Mouse (Mus musculus): Measurements from ENCODE around the gene Mlec. TPM values are rescaled to one million over a fixed set of nuclear protein-coding genes. Genes with fewer than 3 reads are reported as not detected.
"Not testable (repeated sequence)": the region's sequence is repeated elsewhere in the genome, so short reads cannot be mapped to it uniquely, and the experiment has no call there.

Gene Mlec
- polyA plus RNA-seq, 1 experiment: 39.1 TPM

DNA sequence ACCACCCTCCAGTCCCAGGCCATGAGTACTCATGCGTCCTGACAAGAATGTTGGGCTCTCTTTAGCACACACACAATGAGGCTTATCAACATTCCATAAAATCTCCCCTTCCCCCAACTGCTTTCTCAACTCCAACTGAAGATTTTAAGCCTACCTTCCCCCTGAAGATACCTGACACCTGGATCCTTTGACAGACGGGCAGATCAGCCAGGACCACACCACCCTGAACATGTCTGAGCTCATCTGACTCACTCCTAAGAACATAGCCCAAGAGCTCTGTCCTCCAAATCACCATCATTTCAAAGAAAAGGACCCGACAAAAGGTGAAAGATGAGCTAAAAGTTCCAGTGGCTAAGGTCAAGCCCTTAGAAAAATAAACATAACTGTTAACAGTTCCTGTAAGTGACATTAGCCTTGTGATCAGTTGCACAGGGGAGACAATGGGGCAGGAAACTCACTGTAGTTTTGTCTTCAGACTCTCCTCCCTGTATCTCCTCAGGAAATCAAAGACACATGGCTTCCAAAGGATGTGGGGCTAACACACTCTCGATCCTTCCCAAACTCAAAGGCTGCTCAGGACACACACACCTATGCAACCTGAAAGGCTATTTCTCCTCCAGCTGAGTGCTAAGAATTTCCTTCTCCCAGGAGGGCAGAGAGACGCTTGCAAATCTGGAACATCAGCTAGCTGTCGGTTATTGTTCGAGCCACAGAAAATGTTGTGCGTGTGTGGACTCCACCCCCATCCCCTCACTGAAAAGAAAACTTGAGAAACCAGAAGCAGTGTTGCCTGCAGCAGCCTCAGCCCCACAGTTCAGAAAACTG lies 5.6 kb downstream of the Mlec start:
- Histone ChIP-seq H3K36me3 (ENCODE audit: control insufficient read depth, insufficient read depth, low read length) (peaks cover 26% of the 10 kb centered on the region), H3K4me3 (ENCODE audit: extremely low read depth, insufficient read depth, insufficient read length) (no peak overlapping the region), H3K27me3 (ENCODE audit: control insufficient read depth, insufficient read depth, low read length) (no peaks in the 10 kb centered on the region), H3K27ac (ENCODE audit: insufficient read depth, low read length) (no peak overlapping the region), H3K4me1 (ENCODE audit: control insufficient read depth, insufficient read depth, insufficient read length) (peaks cover 22% of the 10 kb centered on the region; the same call in 1 of the 2 replicates)
- no peak for DNase-seq (ENCODE audit: low read depth in 1 of 2, low spot score in 2 of 2)
- WGBS: 39% methylated on average over 8 of the region's 8 CpGs
- TF ChIP-seq POLR2A (IDR thresholded peaks at IDR 0.05; ENCODE audit: low read depth, low read length) (no peak), CTCF (IDR thresholded peaks at IDR 0.05; ENCODE audit: extremely low read depth, insufficient read depth, insufficient read length, insufficient replicate concordance) (no peak)

DNA sequence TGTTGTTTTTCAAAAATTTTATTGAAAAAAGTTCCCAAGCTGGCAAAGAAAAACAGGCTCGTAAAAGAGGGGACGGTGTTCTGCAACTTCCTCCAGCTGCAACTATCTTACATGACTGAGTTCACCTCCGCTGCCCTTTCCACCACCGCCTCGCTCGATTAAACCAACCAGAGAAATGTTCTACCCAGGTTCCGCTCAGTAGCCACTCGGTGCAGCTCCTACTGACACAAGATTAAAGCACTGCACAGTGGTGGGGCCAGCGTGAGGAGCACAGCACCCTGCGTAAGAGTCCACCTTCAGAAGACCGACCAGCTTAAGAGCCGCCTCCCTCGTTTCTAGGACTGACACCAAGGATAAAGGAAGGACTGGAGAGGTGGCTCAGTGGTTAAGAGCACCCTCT lies 6.5 kb downstream of the Mlec start:
- peaks cover 31% of the 10 kb centered on the region for H3K36me3 ChIP-seq (ENCODE audit: control insufficient read depth, insufficient read depth, low read length)
- no peaks in the 10 kb centered on the region for H3K27me3 ChIP-seq (ENCODE audit: control insufficient read depth, insufficient read depth, low read length)
- TF ChIP-seq POLR2A (IDR thresholded peaks at IDR 0.05; ENCODE audit: low read depth, low read length) (no peak), CTCF (IDR thresholded peaks at IDR 0.05; ENCODE audit: extremely low read depth, insufficient read depth, insufficient read length, insufficient replicate concordance) (no peak)
- peak in 1 of 2 experiments; percentile 51 for DNase-seq (ENCODE audit: low read depth in 1 of 2, low spot score in 2 of 2)
- peaks cover 22% of the 10 kb centered on the region; the same call in 1 of the 2 replicates for H3K4me1 ChIP-seq (ENCODE audit: control insufficient read depth, insufficient read depth, insufficient read length)
- peak overlapping the region; percentile 26; the same call in 1 of the 2 replicates for H3K27ac ChIP-seq (ENCODE audit: insufficient read depth, low read length)
- whole genome bisulfite sequencing: 46% methylated on average over 13 of the region's 13 CpGs
- H3K4me3 ChIP-seq (ENCODE audit: extremely low read depth, insufficient read depth, insufficient read length): no peak overlapping the region

DNA sequence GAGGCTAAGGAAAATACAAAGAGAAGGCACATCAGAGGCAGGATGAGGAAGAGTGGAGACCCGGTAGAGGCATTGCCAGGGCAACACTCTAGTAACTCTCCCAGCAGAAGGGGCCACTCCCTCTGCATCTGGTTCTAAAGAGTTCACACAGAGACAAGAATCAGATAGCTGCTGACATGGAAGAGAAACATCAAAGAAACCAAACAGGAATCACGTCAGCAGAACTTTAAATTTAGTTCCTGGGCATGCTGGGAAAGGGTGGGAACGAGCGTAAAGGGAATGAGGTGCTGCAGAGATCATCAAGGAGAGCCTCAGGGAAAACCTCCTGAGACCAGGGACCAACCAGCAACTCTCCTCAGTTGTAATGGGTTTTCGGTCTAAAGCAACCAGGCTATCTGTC lies 7.0 kb downstream of the Mlec start:
- Histone ChIP-seq H3K27me3 (ENCODE audit: control insufficient read depth, insufficient read depth, low read length) (no peaks in the 10 kb centered on the region), H3K4me3 (ENCODE audit: extremely low read depth, insufficient read depth, insufficient read length) (no peak overlapping the region), H3K27ac (ENCODE audit: insufficient read depth, low read length) (0 out of 2 replicates have a peak overlapping the region, but pooled peaks have one; percentile 26), H3K4me1 (ENCODE audit: control insufficient read depth, insufficient read depth, insufficient read length) (peaks cover 22% of the 10 kb centered on the region; the same call in 1 of the 2 replicates), H3K36me3 (ENCODE audit: control insufficient read depth, insufficient read depth, low read length) (peaks cover 32% of the 10 kb centered on the region)
- WGBS: 66% methylated on average over 5 of the region's 5 CpGs
- no peak for DNase-seq (ENCODE audit: low read depth in 1 of 2, low spot score in 2 of 2)
- TF ChIP-seq POLR2A (IDR thresholded peaks at IDR 0.05; ENCODE audit: low read depth, low read length) (no peak), CTCF (IDR thresholded peaks at IDR 0.05; ENCODE audit: extremely low read depth, insufficient read depth, insufficient read length, insufficient replicate concordance) (no peak)

DNA sequence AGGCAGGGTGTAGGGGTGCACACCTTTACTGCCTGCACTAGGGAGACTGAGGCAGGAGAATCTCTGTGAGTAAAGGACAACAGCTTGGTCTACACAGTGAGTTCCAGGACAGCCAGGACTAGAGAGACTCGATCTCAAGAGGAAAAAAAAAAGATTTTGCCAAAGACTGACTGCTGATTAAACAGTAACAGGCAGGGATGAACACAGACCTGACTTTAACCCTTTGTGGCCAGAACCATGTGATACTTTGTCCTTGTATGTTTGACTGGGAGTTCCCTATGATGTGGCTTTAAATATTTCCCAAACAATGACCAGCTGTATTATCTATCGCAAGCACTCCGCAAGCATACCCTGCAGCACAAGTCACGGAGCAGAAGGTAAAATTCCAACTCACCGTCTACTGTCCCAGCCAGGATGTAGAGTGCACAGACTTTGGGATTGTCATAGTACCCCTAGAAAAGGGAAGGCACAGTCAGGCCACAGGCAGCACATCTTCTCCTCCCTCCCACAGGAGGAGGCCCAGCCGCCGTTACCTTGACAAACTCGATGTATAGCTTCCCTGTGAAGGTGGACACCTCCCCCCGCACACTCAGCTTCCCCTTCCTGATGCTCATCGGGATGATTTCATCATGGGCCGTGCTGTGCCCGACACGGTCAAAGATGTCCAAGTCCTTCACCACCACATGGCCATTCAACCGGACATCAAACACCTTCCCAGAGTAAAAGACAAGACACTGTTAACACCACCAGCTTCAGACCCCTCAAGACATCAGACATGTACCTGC lies 8.1 kb downstream of the Mlec start:
- H3K36me3 ChIP-seq (ENCODE audit: control insufficient read depth, insufficient read depth, low read length): peaks cover 32% of the 10 kb centered on the region
- H3K27ac ChIP-seq (ENCODE audit: insufficient read depth, low read length): no peak overlapping the region
- H3K27me3 ChIP-seq (ENCODE audit: control insufficient read depth, insufficient read depth, low read length): no peaks in the 10 kb centered on the region
- TF ChIP-seq POLR2A (IDR thresholded peaks at IDR 0.05; ENCODE audit: low read depth, low read length) (no peak), CTCF (IDR thresholded peaks at IDR 0.05; ENCODE audit: extremely low read depth, insufficient read depth, insufficient read length, insufficient replicate concordance) (no peak)
- WGBS: 96% methylated on average over 14 of the region's 14 CpGs
- H3K4me3 ChIP-seq (ENCODE audit: extremely low read depth, insufficient read depth, insufficient read length): no peak overlapping the region
- DNase-seq (ENCODE audit: low read depth in 1 of 2, low spot score in 2 of 2): no peak
- peaks cover 15% of the 10 kb centered on the region; the same call in 1 of the 2 replicates for H3K4me1 ChIP-seq (ENCODE audit: control insufficient read depth, insufficient read depth, insufficient read length)

DNA sequence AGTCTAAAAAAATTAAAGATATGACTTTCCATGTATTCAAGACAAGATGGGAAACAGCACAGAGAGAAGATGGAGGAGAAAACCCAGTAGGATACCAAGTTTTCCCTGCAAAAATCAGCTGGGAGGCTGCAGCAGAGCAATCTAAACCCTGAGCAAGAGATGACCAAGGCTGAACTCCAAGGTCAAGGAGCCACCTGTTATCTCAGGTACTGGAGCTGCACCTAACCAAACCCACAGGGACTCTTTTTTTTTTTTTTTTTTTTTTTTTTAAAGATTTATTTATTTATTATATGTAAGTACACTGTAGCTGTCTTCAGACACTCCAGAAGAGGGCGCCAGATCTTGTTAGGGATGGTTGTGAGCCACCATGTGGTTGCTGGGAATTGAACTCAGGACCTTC lies 9.1 kb downstream of the Mlec start:
- WGBS: no CpG with 5 or more reads among the region's 1 CpGs
- Histone ChIP-seq H3K4me1 (ENCODE audit: control insufficient read depth, insufficient read depth, insufficient read length) (peaks cover 14% of the 10 kb centered on the region; the same call in 1 of the 2 replicates), H3K36me3 (ENCODE audit: control insufficient read depth, insufficient read depth, low read length) (peaks cover 34% of the 10 kb centered on the region)
- not testable (repeated sequence) for H3K27me3 ChIP-seq (ENCODE audit: control insufficient read depth, insufficient read depth, low read length); H3K27ac ChIP-seq (ENCODE audit: insufficient read depth, low read length); H3K4me3 ChIP-seq (ENCODE audit: extremely low read depth, insufficient read depth, insufficient read length); DNase-seq (ENCODE audit: low read depth in 1 of 2, low spot score in 2 of 2)

DNA sequence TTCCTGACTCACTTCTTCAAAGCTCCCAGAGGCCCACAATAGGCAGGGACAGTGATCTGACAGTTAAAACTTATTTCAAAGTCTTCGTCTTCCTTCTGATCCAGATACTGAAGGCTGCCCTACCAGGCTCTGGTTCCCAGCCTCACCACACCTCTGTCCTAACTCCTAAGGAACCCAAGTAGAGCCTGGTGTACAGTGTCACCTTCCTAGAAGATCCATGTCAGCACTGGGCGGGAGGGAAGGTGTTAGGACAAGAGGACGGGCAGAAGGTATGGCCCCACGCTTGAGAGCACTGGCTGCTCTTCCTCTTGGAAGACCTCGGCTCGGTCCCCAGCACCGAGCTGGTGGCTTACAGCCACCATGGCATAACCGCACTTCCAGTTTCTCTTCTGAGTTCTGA lies 9.6 kb downstream of the Mlec start:
- peaks cover 34% of the 10 kb centered on the region for H3K36me3 ChIP-seq (ENCODE audit: control insufficient read depth, insufficient read depth, low read length)
- 94% methylated on average over 8 of the region's 8 CpGs for WGBS
- peaks cover 14% of the 10 kb centered on the region; the same call in 1 of the 2 replicates for H3K4me1 ChIP-seq (ENCODE audit: control insufficient read depth, insufficient read depth, insufficient read length)
- TF ChIP-seq CTCF (IDR thresholded peaks at IDR 0.05; ENCODE audit: extremely low read depth, insufficient read depth, insufficient read length, insufficient replicate concordance) (no peak), POLR2A (IDR thresholded peaks at IDR 0.05; ENCODE audit: low read depth, low read length) (no peak)
- H3K27ac ChIP-seq (ENCODE audit: insufficient read depth, low read length): no peak overlapping the region
- no peak for DNase-seq (ENCODE audit: low read depth in 1 of 2, low spot score in 2 of 2)
- no peaks in the 10 kb centered on the region for H3K27me3 ChIP-seq (ENCODE audit: control insufficient read depth, insufficient read depth, low read length)
- H3K4me3 ChIP-seq (ENCODE audit: extremely low read depth, insufficient read depth, insufficient read length): no peak overlapping the region
